Mouse (Mus musculus): Measurements from ENCODE around the gene Slc12a3.

The Slc12a3 gene

GRCm38 (mm10) chr8:94333345-94333744 is 4.3 kb downstream of the Slc12a3 start:
- no peak for DNase-seq (ENCODE audit: low spot score in 2 of 2)

- no peak for DNase-seq (ENCODE audit: low spot score in 2 of 2)
These were observed 8.6 kb downstream of the Slc12a3 start for GRCm38 (mm10) chr8:94337559-94337958.

GRCm38 (mm10) chr8:94340796-94341195 is 11.8 kb downstream of the Slc12a3 start:
- no peak for DNase-seq (ENCODE audit: low spot score in 2 of 2)

- no peak for DNase-seq (ENCODE audit: low spot score in 2 of 2)
These were observed 13.7 kb downstream of the Slc12a3 start for GRCm38 (mm10) chr8:94342691-94343090.

- DNase-seq (ENCODE audit: low spot score in 2 of 2): peak; percentile 67 to 85
These were observed 14.3 kb downstream of the Slc12a3 start for GRCm38 (mm10) chr8:94343290-94343689.

- no peak for DNase-seq (ENCODE audit: low spot score in 2 of 2)
These were observed 14.8 kb downstream of the Slc12a3 start for GRCm38 (mm10) chr8:94343778-94344320.

GRCm38 (mm10) chr8:94345657-94346056 is 16.7 kb downstream of the Slc12a3 start:
- DNase-seq (ENCODE audit: low spot score in 2 of 2): no peak

- no peak for DNase-seq (ENCODE audit: low spot score in 2 of 2)
These were observed 17.3 kb downstream of the Slc12a3 start for GRCm38 (mm10) chr8:94346264-94346663.

- no peak for DNase-seq (ENCODE audit: low spot score in 2 of 2)
These were observed 19.4 kb downstream of the Slc12a3 start for GRCm38 (mm10) chr8:94348425-94348824.

- no peak for DNase-seq (ENCODE audit: low spot score in 2 of 2)
These were observed 25.1 kb downstream of the Slc12a3 start for GRCm38 (mm10) chr8:94354069-94354531.

GRCm38 (mm10) chr8:94354571-94354970 is 25.6 kb downstream of the Slc12a3 start:
- DNase-seq (ENCODE audit: low spot score in 2 of 2): peak; percentile 36 to 40

- peak in 1 of 2 experiments; percentile 47 for DNase-seq (ENCODE audit: low spot score in 2 of 2)
These were observed 28.2 kb downstream of the Slc12a3 start for GRCm38 (mm10) chr8:94357220-94357619.

- peak; percentile 81 to 84 for DNase-seq (ENCODE audit: low spot score in 2 of 2)
These were observed 29.5 kb downstream of the Slc12a3 start for GRCm38 (mm10) chr8:94358541-94358940.

- DNase-seq (ENCODE audit: low spot score in 2 of 2): peak in 1 of 2 experiments; percentile 57
These were observed 32.9 kb downstream of the Slc12a3 start for GRCm38 (mm10) chr8:94361774-94362431.

GRCm38 (mm10) chr8:94362607-94363239 is 33.7 kb downstream of the Slc12a3 start:
- DNase-seq (ENCODE audit: low spot score in 2 of 2): peak; percentile 77

- peak; percentile 91 to 94 for DNase-seq (ENCODE audit: low spot score in 2 of 2)
These were observed 34.3 kb downstream of the Slc12a3 start for GRCm38 (mm10) chr8:94363288-94363688.

GRCm38 (mm10) chr8:94363906-94364305 is 34.9 kb downstream of the Slc12a3 start:
- peak; percentile 59 to 74 for DNase-seq (ENCODE audit: low spot score in 2 of 2)

- no peak for DNase-seq (ENCODE audit: low spot score in 2 of 2)
These were observed 35.8 kb downstream of the Slc12a3 start for GRCm38 (mm10) chr8:94364686-94365312.

- peak; percentile 46 to 51 for DNase-seq (ENCODE audit: low spot score in 2 of 2)
These were observed 36.5 kb downstream of the Slc12a3 start for GRCm38 (mm10) chr8:94365410-94365981.

GRCm38 (mm10) chr8:94370839-94371238 is 41.8 kb downstream of the Slc12a3 start:
- no peak for DNase-seq (ENCODE audit: low spot score in 2 of 2)

GRCm38 (mm10) chr8:94372955-94373599 is 44.1 kb downstream of the Slc12a3 start:
- no peak for DNase-seq (ENCODE audit: low spot score in 2 of 2)

Measured in heart, adult 9 months (tissue).